Mouse (Mus musculus) neural tube, embryonic 14.5 days (tissue): Measurements from ENCODE around the gene Zfp51. TPM values are rescaled to one million over a fixed set of nuclear protein-coding genes. Genes with fewer than 3 reads are reported as not detected.

Experiments
- ATAC-seq: fragments of 200-750 bp; cut with Nextera tagmentation; 2 replicates; pipeline ENCODE4 v1.8.0; 2017; ENCODE audit warnings: low read depth, mild to moderate bottlenecking, moderate TSS enrichment, moderate library complexity
- H3K27ac ChIP-seq: fragments of 300-500 bp; sonication (generic); 2 replicates; pipeline ENCODE4 v1.5.1; 2014; ENCODE audit warnings: low read depth, mild to moderate bottlenecking, control low read depth, low read length, moderate library complexity, mixed read lengths
- H3K27me3 ChIP-seq: fragments of 300-500 bp; sonication (generic); 2 replicates; pipeline ENCODE4 v1.6.1; 2014; ENCODE audit warnings: low read length; ENCODE audit not compliant: control insufficient read depth, insufficient read depth
- H3K36me3 ChIP-seq: fragments of 300-500 bp; sonication (generic); 2 replicates; pipeline ENCODE4 v1.6.1; 2014; ENCODE audit warnings: low read length, mixed read lengths; ENCODE audit not compliant: control insufficient read depth, insufficient read depth
- H3K4me1 ChIP-seq: fragments of 300-500 bp; sonication (generic); 2 replicates; pipeline ENCODE4 v1.6.1; 2014; ENCODE audit warnings: low read length; ENCODE audit not compliant: control insufficient read depth, insufficient read depth
- H3K4me2 ChIP-seq: fragments of 300-500 bp; sonication (generic); 2 replicates; pipeline ENCODE4 v1.6.1; 2014; ENCODE audit warnings: mild to moderate bottlenecking, low read depth, low read length, control low read depth
- H3K4me3 ChIP-seq: fragments of 300-500 bp; sonication (generic); 2 replicates; pipeline ENCODE4 v1.5.1; 2014; ENCODE audit warnings: low read depth, low read length, control low read depth, mixed read lengths
- H3K9ac ChIP-seq: fragments of 300-500 bp; sonication (generic); replicated peaks from 2 replicates; pipeline ENCODE4 v1.6.1; 2014; ENCODE audit warnings: low read depth, mild to moderate bottlenecking, control low read depth, low read length, mixed read lengths
- H3K9me3 ChIP-seq: fragments of 300-500 bp; sonication (generic); 2 replicates; pipeline ENCODE4 v1.6.1; 2016; ENCODE audit warnings: low read length; ENCODE audit not compliant: control insufficient read depth
- polyA plus RNA-seq: library from polyadenylated mRNA; unstranded; fragments of >200 nt; fragmentation: Nextera tagmentation; extraction: Ambion mirVana; gene quantifications from 2 replicates; pipeline ENCODE4 v1.2.1, GENCODE M21; 2014

Gene Zfp51
- polyA plus RNA-seq, 1 experiment from 2014 or later = 12.8 TPM

- no peaks in the 10 kb centered on the region for H3K4me1 ChIP-seq
Observed at GRCm38 (mm10) chr17:21509756-21510155, 59.6 kb downstream of the Zfp51 start.

More at GRCm38 (mm10) chr17:21509756-21510155, 59.6 kb downstream of the Zfp51 start:
- Histone ChIP-seq H3K36me3 (peaks cover 10% of the 10 kb centered on the region; the same call in 1 of the 2 replicates), H3K27me3 (no peaks in the 10 kb centered on the region), H3K9ac (no peak overlapping the region), H3K4me2 (no peak overlapping the region), H3K27ac (no peak overlapping the region), H3K9me3 (no peaks in the 10 kb centered on the region), H3K4me3 (no peak overlapping the region)
- no peak for ATAC-seq

Other genes with a start within 250 kb of the Zfp51 start
- gene Vmn1r234, start 224.3 kb upstream of the Zfp51 start, polyA plus RNA-seq = not detected in 2 replicates
- not detected in 2 replicates for gene Vmn1r235, start 194.0 kb upstream of the Zfp51 start, polyA plus RNA-seq
- gene Vmn1r236, start 167.4 kb upstream of the Zfp51 start, polyA plus RNA-seq = not detected in 2 replicates
- not detected in 2 replicates for gene Vmn1r237, start 138.5 kb upstream of the Zfp51 start, polyA plus RNA-seq
- gene Zfp677, start 66.6 kb upstream of the Zfp51 start, polyA plus RNA-seq = 5.6 and 6.8 TPM in 2 replicates
- 5.2 and 7.6 TPM in 2 replicates for gene Zfp54, start 27.1 kb upstream of the Zfp51 start, polyA plus RNA-seq
- 9.6 and 10.4 TPM in 2 replicates for gene Zfp53, start 38.6 kb downstream of the Zfp51 start, polyA plus RNA-seq
- 1.5 and 2.3 TPM in 2 replicates for gene Zfp52, start 85.2 kb downstream of the Zfp51 start, polyA plus RNA-seq
- 23.7 and 27.1 TPM in 2 replicates for gene Zfp948, start 116.6 kb downstream of the Zfp51 start, polyA plus RNA-seq
- 11.8 and 15.2 TPM in 2 replicates for gene Zfp983, start 200.2 kb downstream of the Zfp51 start, polyA plus RNA-seq
- 24.6 and 26.9 TPM in 2 replicates for gene Gm10226, start 241.5 kb downstream of the Zfp51 start, polyA plus RNA-seq